Mouse (Mus musculus) cortical plate, adult 2 months (tissue): Measurements from ENCODE around the gene Pes1. TPM values are rescaled to one million over a fixed set of nuclear protein-coding genes. Genes with fewer than 3 reads are reported as not detected.
"Not testable (repeated sequence)": the region's sequence is repeated elsewhere in the genome, so short reads cannot be mapped to it uniquely, and the experiment has no call there.

Source experiments
- H3K27ac ChIP-seq: fragments of 200-500 bp; 2 replicates; pipeline ENCODE4 v1.5.1; 2012; ENCODE audit warnings: low read length, control low read depth, inconsistent platforms; ENCODE audit not compliant: insufficient read depth
- H3K4me1 ChIP-seq: fragments of 200-500 bp; 2 replicates; pipeline ENCODE4 v1.6.1; 2011; ENCODE audit warnings: low read length; ENCODE audit not compliant: control insufficient read depth, insufficient read depth
- H3K4me3 ChIP-seq: fragments of 200-500 bp; 2 replicates; pipeline ENCODE4 v1.5.1; 2011; ENCODE audit warnings: mild to moderate bottlenecking, low read length, control low read depth; ENCODE audit not compliant: insufficient read depth
- CTCF ChIP-seq: fragments of 200-500 bp; IDR thresholded peaks from 2 replicates; pipeline ENCODE4 v1.5.1; 2011; ENCODE audit warnings: mild to moderate bottlenecking, control low read depth, low read length; ENCODE audit not compliant: insufficient read depth; ENCODE audit errors: extremely low read depth
- POLR2A ChIP-seq: fragments of 200-500 bp; IDR thresholded peaks from 2 replicates; pipeline ENCODE4 v1.6.1; 2011; ENCODE audit warnings: mild to moderate bottlenecking, low read length, control low read depth; ENCODE audit not compliant: insufficient read depth; ENCODE audit errors: extremely low read depth
- polyA plus RNA-seq: library from polyadenylated mRNA; depleted of rRNA; stranded (reverse); fragments of >200 nt; gene quantifications from 2 replicates; pipeline ENCODE4 v1.2.3, GENCODE M21; 2012

The Pes1 gene
- polyA plus RNA-seq, 1 experiment: 34.4 TPM

- Histone ChIP-seq H3K4me3 (peak within 1 kb of the TSS; percentile 28), H3K27ac (no peak within 1 kb of the TSS), H3K4me1 (no peaks in the 10 kb centered on the region)
- no peak for TF ChIP-seq CTCF
- TF ChIP-seq POLR2A: no peak
These were observed 32.1 kb upstream of the Pes1 start, which contains the start of gene Tcn2 for GRCm38 (mm10) chr11:3931511-3932211. Gene Tcn2 (minus strand): TSS chr11:3932159.

GRCm38 (mm10) chr11:3933756-3934285 is 30.0 kb upstream of the Pes1 start:
- TF ChIP-seq POLR2A: no peak
- TF ChIP-seq CTCF: no peak
- Histone ChIP-seq H3K4me1 (no peaks in the 10 kb centered on the region), H3K27ac (no peak overlapping the region)

GRCm38 (mm10) chr11:3935135-3935534 is 28.6 kb upstream of the Pes1 start:
- Histone ChIP-seq H3K4me3 (no peak overlapping the region), H3K4me1 (no peaks in the 10 kb centered on the region), H3K27ac (no peak overlapping the region)
- no peak for TF ChIP-seq CTCF
- TF ChIP-seq POLR2A: no peak

More at GRCm38 (mm10) chr11:3933756-3934285, 30.0 kb upstream of the Pes1 start:
- H3K4me3 ChIP-seq: no peak overlapping the region

- Histone ChIP-seq H3K4me3 (no peak overlapping the region), H3K27ac (no peak overlapping the region), H3K4me1 (no peaks in the 10 kb centered on the region)
- TF ChIP-seq CTCF (no peak), POLR2A (no peak)
These were observed 27.5 kb upstream of the Pes1 start for GRCm38 (mm10) chr11:3936318-3936717.

GRCm38 (mm10) chr11:3937321-3937874 is 26.4 kb upstream of the Pes1 start:
- Histone ChIP-seq H3K4me3 (no peak overlapping the region), H3K4me1 (no peaks in the 10 kb centered on the region), H3K27ac (no peak overlapping the region)
- TF ChIP-seq POLR2A: no peak
- no peak for TF ChIP-seq CTCF

- Histone ChIP-seq H3K4me3 (no peak overlapping the region), H3K4me1 (no peaks in the 10 kb centered on the region), H3K27ac (no peak overlapping the region)
- no peak for TF ChIP-seq CTCF
- no peak for TF ChIP-seq POLR2A
These were observed 22.4 kb upstream of the Pes1 start for GRCm38 (mm10) chr11:3941371-3941770.

GRCm38 (mm10) chr11:3946386-3946785 is 17.4 kb upstream of the Pes1 start:
- no peak for TF ChIP-seq CTCF
- Histone ChIP-seq H3K4me3 (no peak overlapping the region), H3K27ac (no peak overlapping the region), H3K4me1 (no peaks in the 10 kb centered on the region)

GRCm38 (mm10) chr11:3954876-3955275 is 8.9 kb upstream of the Pes1 start:
- not testable (repeated sequence) for H3K4me1 ChIP-seq, H3K27ac ChIP-seq, H3K4me3 ChIP-seq

- H3K27ac ChIP-seq, H3K4me1 ChIP-seq, H3K4me3 ChIP-seq: not testable (repeated sequence)
These were observed 8.4 kb upstream of the Pes1 start for GRCm38 (mm10) chr11:3955371-3955770.

GRCm38 (mm10) chr11:3960901-3961300 is 2.9 kb upstream of the Pes1 start:
- H3K4me3 ChIP-seq: no peak overlapping the region
- TF ChIP-seq POLR2A (no peak), CTCF (no peak)
- no peak overlapping the region for H3K27ac ChIP-seq
- H3K4me1 ChIP-seq: peaks cover 3% of the 10 kb centered on the region; the same call in 1 of the 2 replicates

GRCm38 (mm10) chr11:3961761-3962160 is 2.0 kb upstream of the Pes1 start:
- TF ChIP-seq CTCF (no peak), POLR2A (no peak)

More at GRCm38 (mm10) chr11:3961761-3962160, 2.0 kb upstream of the Pes1 start:
- Histone ChIP-seq H3K4me3 (no peak overlapping the region), H3K4me1 (peaks cover 3% of the 10 kb centered on the region; the same call in 1 of the 2 replicates), H3K27ac (no peak overlapping the region)
